Mouse (Mus musculus) cerebellum, adult 2 months (tissue): ENCODE data around the gene Cfap43.

Experiments
- CTCF ChIP-seq: fragments of 200-500 bp; IDR thresholded peaks from 2 replicates; pipeline ENCODE4 v1.5.1; 2011; ENCODE audit warnings: low read depth, mild to moderate bottlenecking, control low read depth, low read length, moderate library complexity, borderline replicate concordance; ENCODE audit not compliant: insufficient read depth
- POLR2A ChIP-seq: fragments of 200-500 bp; IDR thresholded peaks from 2 replicates; pipeline ENCODE4 v1.6.1; 2011; ENCODE audit warnings: low read length, control low read depth, borderline replicate concordance; ENCODE audit not compliant: insufficient read depth

DNA sequence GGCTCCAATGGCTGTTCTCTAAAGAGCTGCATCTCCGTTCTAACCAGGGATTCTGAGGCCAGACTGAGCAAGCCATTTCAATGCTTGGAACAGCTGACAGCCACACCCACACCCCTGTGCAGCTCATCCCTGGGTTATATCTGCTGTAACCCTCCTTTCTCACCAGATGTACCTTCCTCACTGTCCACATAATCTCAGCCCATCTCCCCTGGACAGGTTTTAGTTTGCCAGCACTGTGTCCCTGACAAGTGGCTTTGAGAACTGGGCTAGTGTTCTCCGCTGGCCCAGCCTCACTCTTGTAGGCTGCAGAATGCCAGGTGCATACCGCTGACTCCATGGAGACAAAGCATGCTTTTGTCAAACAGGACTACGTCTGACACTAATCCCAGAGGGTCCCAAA is 1.7 kb downstream of the Cfap43 start:
- TF ChIP-seq CTCF: no peak
- no peak for TF ChIP-seq POLR2A
